Mouse (Mus musculus): ENCODE results near the gene Ang2. TPM values are rescaled to one million over a fixed set of nuclear protein-coding genes. Genes with fewer than 3 reads are reported as not detected.
"Not testable (repeated sequence)": the region's sequence is repeated elsewhere in the genome, so short reads cannot be mapped to it uniquely, and the experiment has no call there.

Gene Ang2
- total and polyA plus RNA-seq, 3 experiments, result not detected

DNA sequence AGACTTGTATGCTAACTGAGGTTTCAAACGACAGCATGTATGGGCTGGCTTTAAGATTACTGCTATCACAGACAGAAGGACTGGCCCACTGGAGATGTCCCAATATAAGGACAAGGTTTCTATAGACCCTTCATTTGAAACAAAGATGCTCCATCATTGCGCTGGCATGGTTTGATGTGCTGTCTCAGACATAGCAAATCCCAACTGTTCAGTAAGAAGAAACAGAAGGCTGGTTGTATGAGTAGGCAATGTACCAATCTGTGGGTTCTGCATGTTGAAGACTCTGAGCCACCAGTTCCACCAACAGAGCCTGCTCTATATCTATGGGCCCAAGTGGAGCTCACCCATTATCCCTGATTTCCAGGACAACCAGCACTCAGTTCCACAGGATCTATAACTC is 4.2 kb upstream of the Ang2 start, which contains the start of gene Ear14:
Gene Ear14 (plus strand): TSS at position 277 of the 400 bp plus-strand sequence.
- Histone ChIP-seq H3K4me3 (no peak within 1 kb of the TSS), H3K79me2 (replicated peaks; ENCODE audit: control insufficient read depth, insufficient read depth, low read length) (no peaks in the 10 kb centered on the region), H3K27ac (no peak within 1 kb of the TSS), H3K9ac (ENCODE audit: low read depth, low read length) (no peak within 1 kb of the TSS), H3K4me1 (ENCODE audit: control insufficient read depth, insufficient read depth, low read length) (peaks cover 2% of the 10 kb centered on the region; the same call in 1 of the 2 replicates), H3K27me3 (ENCODE audit: control insufficient read depth, insufficient read depth, low read length) (no peaks in the 10 kb centered on the region), H3K36me3 (ENCODE audit: control insufficient read depth, insufficient read depth, low read length) (no peaks in the 10 kb centered on the region)
- DNase-seq, result no peak
- no peak for TF ChIP-seq POLR2A (IDR thresholded peaks at IDR 0.05; ENCODE audit: insufficient read depth, low read depth, low read length)
- no peak for TF ChIP-seq EP300 (IDR thresholded peaks at IDR 0.05; ENCODE audit: insufficient read depth, low read depth, low read length)
- TF ChIP-seq CTCF (IDR thresholded peaks at IDR 0.05), result no peak
- intact Hi-C loops (cut with DNase I), result no loop called here
- 91% methylated on average over 2 of the region's 2 CpGs for WGBS

DNA sequence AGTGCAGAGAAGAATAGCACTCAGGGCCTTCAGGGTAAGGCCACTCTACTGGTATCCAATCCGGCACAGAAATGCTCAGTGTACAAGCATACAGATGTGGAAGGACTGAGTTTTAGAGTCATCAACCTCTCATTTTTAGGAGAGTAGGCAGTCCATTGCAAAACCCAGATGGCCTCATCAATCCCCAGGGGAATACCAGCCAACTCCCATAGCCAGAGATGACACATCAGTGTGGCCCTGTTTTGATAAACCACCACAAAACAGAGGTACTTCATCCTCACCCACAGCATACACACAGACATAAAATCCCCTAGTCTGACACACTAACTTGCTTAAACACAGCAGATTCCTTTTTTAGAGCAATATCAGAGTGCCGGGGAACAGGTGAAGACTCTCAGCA is 1.5 kb upstream of the Ang2 start:
- 97% methylated on average over 2 of the region's 2 CpGs for WGBS
- no peaks in the 10 kb centered on the region for H3K27me3 ChIP-seq (ENCODE audit: control insufficient read depth, insufficient read depth, low read length)
- peaks cover 2% of the 10 kb centered on the region for H3K4me1 ChIP-seq (ENCODE audit: control insufficient read depth, insufficient read depth, low read length)
- no peak overlapping the region for H3K9ac ChIP-seq (ENCODE audit: low read depth, low read length)
- TF ChIP-seq EP300 (IDR thresholded peaks at IDR 0.05; ENCODE audit: insufficient read depth, low read depth, low read length) (no peak), POLR2A (IDR thresholded peaks at IDR 0.05; ENCODE audit: insufficient read depth, low read depth, low read length) (no peak), CTCF (IDR thresholded peaks at IDR 0.05) (no peak)
- no peak overlapping the region for H3K4me3 ChIP-seq
- intact Hi-C loops (cut with DNase I), result no loop called here
- DNase-seq, result no peak
- H3K79me2 ChIP-seq (replicated peaks; ENCODE audit: control insufficient read depth, insufficient read depth, low read length), result no peaks in the 10 kb centered on the region
- no peaks in the 10 kb centered on the region for H3K36me3 ChIP-seq (ENCODE audit: control insufficient read depth, insufficient read depth, low read length)
- H3K27ac ChIP-seq, result no peak overlapping the region

DNA sequence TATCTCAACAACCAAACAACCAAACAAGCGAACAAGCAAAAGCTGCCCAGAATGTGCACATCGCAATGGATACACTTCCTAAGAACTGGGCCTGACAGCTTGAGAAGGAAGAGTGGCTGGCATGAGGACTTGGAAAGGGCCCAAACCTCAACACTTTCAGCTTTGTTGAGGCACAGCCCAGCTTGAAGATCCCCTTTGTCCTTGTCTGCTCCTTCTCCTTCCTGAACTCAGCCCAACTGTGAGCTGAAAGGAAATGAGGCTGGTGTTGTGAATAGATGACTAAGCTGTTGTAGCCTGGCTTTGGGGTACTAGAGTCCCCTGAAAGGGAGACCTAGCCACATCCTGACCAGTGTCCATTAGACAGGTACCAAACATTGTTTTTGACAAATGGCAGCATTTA is 1.1 kb upstream of the Ang2 start:
- Histone ChIP-seq H3K4me3 (no peak overlapping the region), H3K27me3 (ENCODE audit: control insufficient read depth, insufficient read depth, low read length) (no peaks in the 10 kb centered on the region), H3K36me3 (ENCODE audit: control insufficient read depth, insufficient read depth, low read length) (no peaks in the 10 kb centered on the region), H3K4me1 (ENCODE audit: control insufficient read depth, insufficient read depth, low read length) (peaks cover 2% of the 10 kb centered on the region), H3K79me2 (replicated peaks; ENCODE audit: control insufficient read depth, insufficient read depth, low read length) (no peaks in the 10 kb centered on the region), H3K27ac (no peak overlapping the region), H3K9ac (ENCODE audit: low read depth, low read length) (no peak overlapping the region)
- 82% methylated on average over 2 of the region's 2 CpGs for WGBS
- TF ChIP-seq CTCF (IDR thresholded peaks at IDR 0.05), result no peak
- no peak for TF ChIP-seq EP300 (IDR thresholded peaks at IDR 0.05; ENCODE audit: insufficient read depth, low read depth, low read length)
- TF ChIP-seq POLR2A (IDR thresholded peaks at IDR 0.05; ENCODE audit: insufficient read depth, low read depth, low read length), result no peak
- intact Hi-C loops (cut with DNase I), result no loop called here
- peak in 1 of 2 experiments; percentile 23 for DNase-seq

DNA sequence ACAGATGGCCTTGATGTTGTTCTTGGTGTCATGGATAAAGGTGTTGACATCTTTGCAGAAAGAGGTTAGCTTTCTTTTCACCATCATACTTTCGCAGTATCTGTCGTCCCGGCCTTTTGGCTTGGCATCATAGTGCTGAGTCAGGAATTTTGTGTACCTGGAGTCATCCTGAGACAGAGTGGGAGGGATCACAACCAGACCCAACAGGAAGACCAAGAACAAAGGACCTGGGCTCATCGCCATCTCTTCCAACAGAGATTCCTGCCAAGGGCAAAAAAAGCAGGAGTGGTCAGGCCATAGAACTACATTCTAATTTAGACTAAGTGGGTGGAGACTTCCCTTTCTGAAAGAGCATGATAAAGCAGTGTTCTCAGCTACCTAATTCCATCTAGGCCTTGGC is 3.3 kb downstream of the Ang2 start:
- 55% methylated on average over 4 of the region's 4 CpGs for WGBS
- Histone ChIP-seq H3K4me1 (ENCODE audit: control insufficient read depth, insufficient read depth, low read length) (peaks cover 2% of the 10 kb centered on the region), H3K27me3 (ENCODE audit: control insufficient read depth, insufficient read depth, low read length) (no peaks in the 10 kb centered on the region), H3K27ac (peak overlapping the region; percentile 57), H3K36me3 (ENCODE audit: control insufficient read depth, insufficient read depth, low read length) (no peaks in the 10 kb centered on the region), H3K9ac (ENCODE audit: low read depth, low read length) (no peak overlapping the region), H3K4me3 (no peak overlapping the region), H3K79me2 (replicated peaks; ENCODE audit: control insufficient read depth, insufficient read depth, low read length) (no peaks in the 10 kb centered on the region)
- intact Hi-C loops (cut with DNase I), result no loop called here
- peak; percentile 47 to 73 for DNase-seq
- TF ChIP-seq EP300 (IDR thresholded peaks at IDR 0.05; ENCODE audit: insufficient read depth, low read depth, low read length) (no peak), CTCF (IDR thresholded peaks at IDR 0.05) (no peak)

DNA sequence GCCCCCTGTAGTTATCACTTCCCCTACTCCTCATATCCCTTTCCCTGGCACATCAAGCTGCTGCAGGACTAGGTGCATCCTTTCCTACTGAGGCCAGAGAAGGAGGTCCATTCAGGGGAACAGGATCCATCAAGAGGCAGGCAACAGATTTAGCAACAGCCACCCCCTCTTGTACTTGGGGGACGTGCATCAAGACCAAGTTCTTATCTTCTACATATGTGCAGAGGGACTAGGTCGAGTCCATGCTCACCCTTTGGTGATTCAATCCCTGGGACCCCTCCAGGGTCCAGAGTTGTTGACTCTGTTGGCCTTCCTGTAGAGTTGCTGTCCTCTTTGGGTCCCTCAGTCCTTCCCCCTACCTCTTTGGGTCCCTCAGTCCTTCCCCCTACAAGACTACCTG is 17.9 kb downstream of the Ang2 start:
- intact Hi-C loops (cut with DNase I); H3K27ac ChIP-seq; H3K9ac ChIP-seq (ENCODE audit: low read depth, low read length); DNase-seq; H3K36me3 ChIP-seq (ENCODE audit: control insufficient read depth, insufficient read depth, low read length); H3K79me2 ChIP-seq (replicated peaks; ENCODE audit: control insufficient read depth, insufficient read depth, low read length); H3K4me3 ChIP-seq; H3K4me1 ChIP-seq (ENCODE audit: control insufficient read depth, insufficient read depth, low read length); H3K27me3 ChIP-seq (ENCODE audit: control insufficient read depth, insufficient read depth, low read length): not testable (repeated sequence)
- whole genome bisulfite sequencing, result 67% methylated on average over 2 of the region's 2 CpGs

DNA sequence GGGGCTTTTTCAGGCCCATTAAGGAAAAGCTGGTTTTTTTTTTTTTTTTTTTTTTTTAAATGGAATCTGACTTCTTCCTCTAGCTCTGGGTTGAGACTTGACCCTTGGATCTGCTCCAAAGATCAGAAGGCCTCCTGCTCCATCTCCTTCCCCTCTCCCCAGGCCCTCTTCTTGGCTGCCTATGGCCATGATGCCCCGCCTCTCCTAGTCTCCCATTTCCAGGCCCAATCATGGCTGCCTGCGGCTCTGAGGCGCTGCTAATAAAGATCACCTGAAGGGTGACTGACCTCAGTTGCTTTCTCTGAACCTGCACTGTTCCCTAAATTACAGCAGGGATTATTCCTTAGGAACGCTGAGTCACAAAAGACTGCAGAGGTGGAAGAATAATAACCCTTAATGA is 25.1 kb downstream of the Ang2 start:
- intact Hi-C loops (cut with DNase I), result loop anchor here (2.0 kb wide), 1 partner anchor 71 kb away; no protein-coding TSS in a partner anchor
- 88% methylated on average over 4 of the region's 4 CpGs for WGBS

DNA sequence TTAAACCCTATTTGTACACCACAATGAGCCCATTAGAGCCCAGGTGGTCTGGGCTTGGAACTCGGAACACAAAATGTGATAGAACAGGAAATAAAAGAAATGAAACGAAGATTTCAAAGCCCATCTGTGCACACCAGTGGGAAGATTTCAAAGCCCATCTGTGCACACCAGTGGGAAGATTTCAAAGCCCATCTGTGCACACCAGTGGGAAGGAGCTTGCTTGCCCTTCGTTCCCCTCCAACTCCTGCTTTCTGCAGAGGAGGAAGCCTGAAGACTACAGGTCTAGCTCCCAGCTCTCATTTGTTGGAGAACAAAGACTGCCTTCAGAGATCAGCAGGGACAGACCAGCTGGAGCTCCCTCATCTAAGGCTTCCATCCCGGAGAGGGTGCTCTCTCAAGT is 26.0 kb downstream of the Ang2 start:
- DNase-seq; H3K36me3 ChIP-seq (ENCODE audit: control insufficient read depth, insufficient read depth, low read length); H3K27ac ChIP-seq; H3K4me1 ChIP-seq (ENCODE audit: control insufficient read depth, insufficient read depth, low read length); H3K9ac ChIP-seq (ENCODE audit: low read depth, low read length); H3K4me3 ChIP-seq; H3K27me3 ChIP-seq (ENCODE audit: control insufficient read depth, insufficient read depth, low read length); H3K79me2 ChIP-seq (replicated peaks; ENCODE audit: control insufficient read depth, insufficient read depth, low read length): not testable (repeated sequence)
- intact Hi-C loops (cut with DNase I), result loop anchor here (2.0 kb wide), 1 partner anchor 70 kb away; no protein-coding TSS in a partner anchor
- 56% methylated on average over 4 of the region's 4 CpGs for WGBS

More for the DNA sequence above, 25.1 kb downstream of the Ang2 start:
- no peak overlapping the region for H3K4me3 ChIP-seq
- H3K4me1 ChIP-seq (ENCODE audit: control insufficient read depth, insufficient read depth, low read length), result peaks cover 1% of the 10 kb centered on the region
- H3K36me3 ChIP-seq (ENCODE audit: control insufficient read depth, insufficient read depth, low read length), result no peaks in the 10 kb centered on the region
- no peaks in the 10 kb centered on the region for H3K79me2 ChIP-seq (replicated peaks; ENCODE audit: control insufficient read depth, insufficient read depth, low read length)
- H3K9ac ChIP-seq (ENCODE audit: low read depth, low read length), result no peak overlapping the region
- no peak overlapping the region for H3K27ac ChIP-seq
- DNase-seq, result no peak
- TF ChIP-seq CTCF (IDR thresholded peaks at IDR 0.05) (no peak), POLR2A (IDR thresholded peaks at IDR 0.05; ENCODE audit: insufficient read depth, low read depth, low read length) (no peak), EP300 (IDR thresholded peaks at IDR 0.05; ENCODE audit: insufficient read depth, low read depth, low read length) (no peak)
- no peaks in the 10 kb centered on the region for H3K27me3 ChIP-seq (ENCODE audit: control insufficient read depth, insufficient read depth, low read length)

Data from heart, adult 2 months (tissue).